Mouse (Mus musculus): Measurements from ENCODE around the gene Cemip2. TPM values are rescaled to one million over a fixed set of nuclear protein-coding genes. Genes with fewer than 3 reads are reported as not detected.

The Cemip2 gene
- polyA plus RNA-seq, 1 experiment from 2014 or later, result 24.0 TPM

GRCm38 (mm10) chr19:21750154-21750553 lies 28.0 kb upstream of the Cemip2 start:
- no peak for ATAC-seq (ENCODE audit: low FRiP score, low read depth)
- no peak overlapping the region for H3K4me3 ChIP-seq
- 70% methylated on average over 2 of the region's 2 CpGs for WGBS
- H3K4me1 ChIP-seq (replicated peaks), result no peaks in the 10 kb centered on the region
- no peak overlapping the region for H3K27ac ChIP-seq (replicated peaks)
- H3K4me2 ChIP-seq, result no peak overlapping the region
- H3K36me3 ChIP-seq, result no peaks in the 10 kb centered on the region
- H3K9ac ChIP-seq, result no peak overlapping the region
- H3K27me3 ChIP-seq, result no peaks in the 10 kb centered on the region
- H3K9me3 ChIP-seq, result no peaks in the 10 kb centered on the region

DNA sequence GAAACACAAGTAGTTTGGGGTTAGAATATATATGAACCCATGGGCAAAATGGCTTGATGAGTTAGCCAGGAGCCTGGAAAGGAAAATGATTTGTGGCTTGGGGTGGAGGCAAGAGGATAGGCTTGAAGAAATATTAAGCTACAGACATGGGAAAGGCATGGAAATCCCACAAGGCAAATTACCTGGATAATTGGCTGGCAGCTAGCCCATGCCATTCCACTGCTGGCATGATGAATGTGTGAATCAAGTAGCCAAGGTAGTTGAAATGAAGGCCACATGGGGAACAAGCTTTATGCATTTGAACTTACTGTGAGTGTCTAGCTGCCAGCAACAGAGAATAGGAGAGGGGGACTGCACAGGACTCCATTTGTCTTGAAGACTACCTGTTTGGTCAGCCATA lies 16.5 kb upstream of the Cemip2 start:
- Histone ChIP-seq H3K4me3 (no peak overlapping the region), H3K4me2 (no peak overlapping the region), H3K36me3 (no peaks in the 10 kb centered on the region), H3K27me3 (no peaks in the 10 kb centered on the region), H3K4me1 (replicated peaks) (no peaks in the 10 kb centered on the region), H3K9me3 (no peaks in the 10 kb centered on the region), H3K9ac (no peak overlapping the region), H3K27ac (replicated peaks) (no peak overlapping the region)
- no peak for ATAC-seq (ENCODE audit: low FRiP score, low read depth)

DNA sequence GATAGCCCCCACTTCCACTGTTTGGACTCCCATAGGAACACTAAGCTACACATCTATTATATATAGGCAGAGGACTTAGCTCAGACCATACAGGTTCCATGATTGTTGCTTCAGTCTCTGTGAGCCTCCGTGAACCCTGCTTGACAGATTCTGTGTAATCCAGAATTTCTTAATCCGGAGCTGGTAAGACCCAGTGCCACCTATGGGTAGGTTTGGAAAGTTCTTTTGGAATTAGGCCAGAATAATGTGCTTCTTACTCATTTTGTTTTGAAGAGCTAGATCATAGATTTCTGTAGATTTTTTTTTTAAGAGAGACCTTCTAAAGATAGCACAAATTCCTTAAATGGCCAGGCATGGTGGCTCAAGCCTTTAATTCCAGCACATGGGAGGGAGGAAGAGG lies 14.1 kb upstream of the Cemip2 start:
- Histone ChIP-seq H3K36me3 (no peaks in the 10 kb centered on the region), H3K4me2 (no peak overlapping the region), H3K9ac (no peak overlapping the region), H3K4me3 (no peak overlapping the region), H3K9me3 (no peaks in the 10 kb centered on the region), H3K27ac (replicated peaks) (no peak overlapping the region), H3K4me1 (replicated peaks) (no peaks in the 10 kb centered on the region), H3K27me3 (no peaks in the 10 kb centered on the region)
- ATAC-seq (ENCODE audit: low FRiP score, low read depth), result no peak
- WGBS, result 74% methylated on average over 2 of the region's 2 CpGs

- no peaks in the 10 kb centered on the region for H3K4me1 ChIP-seq (replicated peaks)
- H3K27ac ChIP-seq (replicated peaks), result no peak overlapping the region
- H3K4me3 ChIP-seq, result no peak overlapping the region
- H3K36me3 ChIP-seq, result no peaks in the 10 kb centered on the region
- 83% methylated on average over 3 of the region's 3 CpGs for WGBS
- no peaks in the 10 kb centered on the region for H3K9me3 ChIP-seq
- no peak overlapping the region for H3K9ac ChIP-seq
- H3K4me2 ChIP-seq, result no peak overlapping the region
- ATAC-seq (ENCODE audit: low FRiP score, low read depth), result no peak
- H3K27me3 ChIP-seq, result no peaks in the 10 kb centered on the region
These were observed 13.4 kb upstream of the Cemip2 start for GRCm38 (mm10) chr19:21764738-21765137.

GRCm38 (mm10) chr19:21767500-21768045 lies 10.6 kb upstream of the Cemip2 start:
- Histone ChIP-seq H3K36me3 (no peaks in the 10 kb centered on the region), H3K9ac (no peak overlapping the region), H3K4me2 (no peak overlapping the region), H3K27ac (replicated peaks) (no peak overlapping the region), H3K27me3 (no peaks in the 10 kb centered on the region), H3K4me1 (replicated peaks) (no peaks in the 10 kb centered on the region), H3K4me3 (no peak overlapping the region), H3K9me3 (no peaks in the 10 kb centered on the region)
- no peak for ATAC-seq (ENCODE audit: low FRiP score, low read depth)
- 75% methylated on average over 9 of the region's 9 CpGs for WGBS

GRCm38 (mm10) chr19:21769796-21770195 lies 8.3 kb upstream of the Cemip2 start:
- Histone ChIP-seq H3K9ac (no peak overlapping the region), H3K4me2 (no peak overlapping the region), H3K27ac (replicated peaks) (no peak overlapping the region), H3K9me3 (no peaks in the 10 kb centered on the region), H3K4me3 (no peak overlapping the region), H3K36me3 (no peaks in the 10 kb centered on the region), H3K27me3 (no peaks in the 10 kb centered on the region), H3K4me1 (replicated peaks) (no peaks in the 10 kb centered on the region)
- WGBS, result 68% methylated on average over 3 of the region's 3 CpGs
- no peak for ATAC-seq (ENCODE audit: low FRiP score, low read depth)

DNA sequence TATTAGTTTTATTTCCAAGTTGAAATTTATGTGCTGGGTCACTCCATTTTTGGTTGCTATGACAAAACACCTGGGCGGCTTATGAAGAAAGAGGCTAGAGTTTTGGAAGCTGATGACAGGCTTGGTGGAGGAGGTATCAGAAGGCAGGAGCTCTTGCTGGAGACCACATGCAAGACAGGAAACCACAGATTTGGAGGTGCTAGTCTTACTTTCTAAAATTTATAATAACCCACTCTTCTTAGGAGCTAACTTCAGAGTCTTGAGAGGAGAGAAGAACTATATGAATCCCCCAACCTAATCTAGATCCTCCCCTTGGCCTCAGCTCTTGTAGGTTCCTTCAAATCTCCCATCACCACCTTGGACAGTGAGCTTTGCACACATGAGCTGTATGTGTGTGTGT lies 6.6 kb upstream of the Cemip2 start:
- no peak for ATAC-seq (ENCODE audit: low FRiP score, low read depth)
- H3K36me3 ChIP-seq, result no peaks in the 10 kb centered on the region
- H3K27me3 ChIP-seq, result no peaks in the 10 kb centered on the region
- 97% methylated on average over 1 of the region's 1 CpGs for WGBS
- no peak overlapping the region for H3K9ac ChIP-seq
- no peaks in the 10 kb centered on the region for H3K9me3 ChIP-seq
- H3K4me3 ChIP-seq, result no peak overlapping the region
- H3K27ac ChIP-seq (replicated peaks), result no peak overlapping the region
- H3K4me2 ChIP-seq, result no peak overlapping the region
- no peaks in the 10 kb centered on the region for H3K4me1 ChIP-seq (replicated peaks)

GRCm38 (mm10) chr19:21773621-21774020 lies 4.5 kb upstream of the Cemip2 start:
- no peak overlapping the region for H3K4me3 ChIP-seq
- H3K27me3 ChIP-seq, result no peaks in the 10 kb centered on the region
- H3K4me2 ChIP-seq, result no peak overlapping the region
- H3K4me1 ChIP-seq (replicated peaks), result peaks cover 5% of the 10 kb centered on the region
- H3K9ac ChIP-seq, result no peak overlapping the region
- H3K36me3 ChIP-seq, result no peaks in the 10 kb centered on the region
- H3K27ac ChIP-seq (replicated peaks), result no peak overlapping the region
- ATAC-seq (ENCODE audit: low FRiP score, low read depth), result no peak
- 82% methylated on average over 6 of the region's 6 CpGs for WGBS
- H3K9me3 ChIP-seq, result no peaks in the 10 kb centered on the region

GRCm38 (mm10) chr19:21775629-21776028 lies 2.5 kb upstream of the Cemip2 start:
- no peak for ATAC-seq (ENCODE audit: low FRiP score, low read depth)
- 82% methylated on average over 4 of the region's 4 CpGs for WGBS

GRCm38 (mm10) chr19:21776671-21777070 lies 1.5 kb upstream of the Cemip2 start:
- no peak for ATAC-seq (ENCODE audit: low FRiP score, low read depth)
- 68% methylated on average over 3 of the region's 3 CpGs for WGBS
- H3K9ac ChIP-seq, result no peak overlapping the region
- H3K36me3 ChIP-seq, result no peaks in the 10 kb centered on the region
- H3K4me3 ChIP-seq, result no peak overlapping the region
- peaks cover 32% of the 10 kb centered on the region for H3K4me1 ChIP-seq (replicated peaks)
- H3K27me3 ChIP-seq, result no peaks in the 10 kb centered on the region
- no peaks in the 10 kb centered on the region for H3K9me3 ChIP-seq
- H3K27ac ChIP-seq (replicated peaks), result no peak overlapping the region
- no peak overlapping the region for H3K4me2 ChIP-seq

More at GRCm38 (mm10) chr19:21775629-21776028, 2.5 kb upstream of the Cemip2 start:
- H3K27me3 ChIP-seq, result no peaks in the 10 kb centered on the region
- H3K27ac ChIP-seq (replicated peaks), result no peak overlapping the region
- peaks cover 21% of the 10 kb centered on the region for H3K4me1 ChIP-seq (replicated peaks)
- no peak overlapping the region for H3K9ac ChIP-seq
- no peaks in the 10 kb centered on the region for H3K36me3 ChIP-seq
- no peak overlapping the region for H3K4me2 ChIP-seq
- no peak overlapping the region for H3K4me3 ChIP-seq
- H3K9me3 ChIP-seq, result no peaks in the 10 kb centered on the region

- 28% methylated on average over 20 of the region's 20 CpGs for WGBS
- Histone ChIP-seq H3K27ac (replicated peaks) (no peak overlapping the region), H3K4me2 (peak overlapping the region; percentile 89), H3K36me3 (no peaks in the 10 kb centered on the region), H3K4me3 (no peak overlapping the region), H3K4me1 (replicated peaks) (peaks cover 38% of the 10 kb centered on the region), H3K9me3 (no peaks in the 10 kb centered on the region), H3K27me3 (no peaks in the 10 kb centered on the region), H3K9ac (no peak overlapping the region)
- peak; percentile 6; the same call in 1 of the 2 replicates for ATAC-seq (ENCODE audit: low FRiP score, low read depth)
These were observed 891 bp upstream of the Cemip2 start for GRCm38 (mm10) chr19:21777171-21777731.

DNA sequence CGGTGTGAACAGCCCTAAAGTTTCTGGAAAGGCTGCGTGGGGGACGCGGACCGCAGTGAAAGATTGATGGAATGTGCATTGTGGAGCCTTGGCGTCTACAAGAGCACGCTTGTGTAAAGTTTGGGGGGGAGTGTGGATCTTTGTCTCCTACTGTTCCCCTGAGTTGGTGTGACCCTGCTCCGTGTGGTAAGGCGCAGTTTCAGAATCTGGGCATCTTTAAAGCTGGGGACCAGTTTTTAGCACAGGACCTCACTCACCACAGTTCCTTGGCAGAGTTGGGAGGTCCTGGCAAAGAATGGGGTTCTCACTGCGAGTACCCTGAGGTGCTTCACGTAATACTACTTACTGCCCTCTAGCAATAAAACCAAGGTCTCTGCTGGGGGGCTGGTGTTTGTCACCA lies 964 bp downstream of the Cemip2 start:
- 0% methylated on average over 11 of the region's 11 CpGs for WGBS
- ATAC-seq (ENCODE audit: low FRiP score, low read depth), result no peak

DNA sequence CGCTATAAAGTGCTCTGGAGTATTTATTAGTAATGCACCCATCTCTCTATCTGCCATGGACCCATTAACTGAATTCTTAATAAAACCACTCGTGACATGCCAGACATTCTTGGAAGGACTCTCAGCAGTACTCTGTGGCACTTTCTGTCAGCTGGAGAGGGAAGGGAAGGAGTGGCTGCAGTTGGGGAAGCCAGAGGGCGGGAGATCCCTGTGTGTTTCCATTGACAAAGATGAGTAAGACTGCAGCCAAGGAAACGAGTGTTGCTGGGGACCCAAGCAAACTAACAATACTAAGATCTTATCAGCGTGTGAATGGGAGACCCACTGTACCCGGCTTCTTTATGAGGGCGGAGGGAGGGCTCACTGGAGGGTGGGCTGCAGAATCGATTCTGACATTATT lies 2.5 kb downstream of the Cemip2 start:
- peak overlapping the region; percentile 89 for H3K4me2 ChIP-seq
- WGBS, result 11% methylated on average over 8 of the region's 8 CpGs
- no peaks in the 10 kb centered on the region for H3K36me3 ChIP-seq
- peak overlapping the region; percentile 97 for H3K4me3 ChIP-seq
- peak overlapping the region; percentile 12; the same call in 1 of the 2 replicates for H3K9ac ChIP-seq
- no peaks in the 10 kb centered on the region for H3K27me3 ChIP-seq
- no peak for ATAC-seq (ENCODE audit: low FRiP score, low read depth)
- peaks cover 70% of the 10 kb centered on the region for H3K4me1 ChIP-seq (replicated peaks)
- H3K9me3 ChIP-seq, result no peaks in the 10 kb centered on the region
- H3K27ac ChIP-seq (replicated peaks), result peak overlapping the region; percentile 70

More for the DNA sequence above, 964 bp downstream of the Cemip2 start:
- no peaks in the 10 kb centered on the region for H3K27me3 ChIP-seq
- peak overlapping the region; percentile 97 for H3K4me3 ChIP-seq
- peak overlapping the region; percentile 92 for H3K9ac ChIP-seq
- no peaks in the 10 kb centered on the region for H3K9me3 ChIP-seq
- H3K36me3 ChIP-seq, result no peaks in the 10 kb centered on the region
- peak overlapping the region; percentile 95 for H3K27ac ChIP-seq (replicated peaks)
- H3K4me1 ChIP-seq (replicated peaks), result peaks cover 54% of the 10 kb centered on the region
- peak overlapping the region; percentile 89 for H3K4me2 ChIP-seq
